Mouse (Mus musculus) hindbrain, embryonic 12.5 days (tissue): ENCODE data around the gene Calr. TPM values are rescaled to one million over a fixed set of nuclear protein-coding genes. Genes with fewer than 3 reads are reported as not detected.
A peak's percentile ranks its signal among the peaks of the same experiment; 100 is the strongest.
"Not testable (repeated sequence)": the region's sequence is repeated elsewhere in the genome, so short reads cannot be mapped to it uniquely, and the experiment has no call there.

Source experiments
- ATAC-seq: fragments of 200-750 bp; cut with Nextera tagmentation; 2 replicates; pipeline ENCODE4 v1.8.0; 2017; ENCODE audit warnings: moderate TSS enrichment; ENCODE audit not compliant: low FRiP score
- H3K27ac ChIP-seq: fragments of 300-500 bp; sonication (generic); 2 replicates; pipeline ENCODE4 v1.5.1; 2016; ENCODE audit warnings: mild to moderate bottlenecking
- H3K27me3 ChIP-seq: fragments of 300-500 bp; sonication (generic); 2 replicates; pipeline ENCODE4 v1.6.1; 2016; ENCODE audit warnings: mild to moderate bottlenecking
- H3K36me3 ChIP-seq: fragments of 300-500 bp; sonication (generic); 2 replicates; pipeline ENCODE4 v1.6.1; 2016; ENCODE audit warnings: mild to moderate bottlenecking
- H3K4me1 ChIP-seq: fragments of 300-500 bp; sonication (generic); 2 replicates; pipeline ENCODE4 v1.6.1; 2016
- H3K4me2 ChIP-seq: fragments of 300-500 bp; sonication (generic); replicated peaks from 2 replicates; pipeline ENCODE4 v1.6.1; 2016; ENCODE audit warnings: mild to moderate bottlenecking
- H3K4me3 ChIP-seq: fragments of 300-500 bp; sonication (generic); 2 replicates; pipeline ENCODE4 v1.5.1; 2016; ENCODE audit warnings: mild to moderate bottlenecking
- H3K9ac ChIP-seq: fragments of 300-500 bp; sonication (generic); 2 replicates; pipeline ENCODE4 v1.6.1; 2016; ENCODE audit warnings: mild to moderate bottlenecking, moderate library complexity
- H3K9me3 ChIP-seq: fragments of 300-500 bp; sonication (generic); replicated peaks from 2 replicates; pipeline ENCODE4 v1.6.1; 2016; ENCODE audit warnings: mild to moderate bottlenecking
- WGBS: fragments of 180-500 bp; shearing (Covaris S2); methylation state at CpG from one replicate; pipeline ENCODE4 v1.1.7; 2016; 5-methylcytosine and 5-hydroxymethylcytosine counted together
- polyA plus RNA-seq: library from polyadenylated mRNA; unstranded; fragments of >200 nt; fragmentation: Nextera tagmentation; extraction: Ambion mirVana; gene quantifications from 2 replicates; pipeline ENCODE4 v1.2.1, GENCODE M21; 2016

Gene Calr
- polyA plus RNA-seq, 1 experiment from 2014 or later: 792 TPM

GRCm38 (mm10) chr8:84832034-84832717 lies 14.6 kb downstream of the Calr start:
- H3K27ac ChIP-seq: peak overlapping the region; percentile 95
- H3K4me2 ChIP-seq: peak overlapping the region; percentile 66
- WGBS: 2% methylated on average over 59 of the region's 59 CpGs
- H3K9me3 ChIP-seq: no peaks in the 10 kb centered on the region
- peaks cover 24% of the 10 kb centered on the region for H3K4me1 ChIP-seq
- H3K36me3 ChIP-seq: peaks cover 33% of the 10 kb centered on the region
- H3K27me3 ChIP-seq: no peaks in the 10 kb centered on the region
- ATAC-seq: peak; percentile 70
- peak overlapping the region; percentile 85 for H3K4me3 ChIP-seq
- H3K9ac ChIP-seq: peak overlapping the region; percentile 96

- H3K9me3 ChIP-seq: no peaks in the 10 kb centered on the region
- peaks cover 27% of the 10 kb centered on the region for H3K36me3 ChIP-seq
- whole genome bisulfite sequencing: 75% methylated on average over 11 of the region's 11 CpGs
- peak within 1 kb of the TSS; percentile 66 for H3K4me2 ChIP-seq
- ATAC-seq: no peak
- H3K27ac ChIP-seq: peak within 1 kb of the TSS; percentile 95
- H3K4me1 ChIP-seq: peaks cover 18% of the 10 kb centered on the region
- no peaks in the 10 kb centered on the region for H3K27me3 ChIP-seq
- peak within 1 kb of the TSS; percentile 85 for H3K4me3 ChIP-seq
- H3K9ac ChIP-seq: peak within 1 kb of the TSS; percentile 96
These were observed 15.2 kb downstream of the Calr start, which contains the start of gene Gadd45gip1 for GRCm38 (mm10) chr8:84831490-84831889. Gene Gadd45gip1, plus strand, starts transcription at chr8:84831522.

- H3K4me2 ChIP-seq, ATAC-seq, H3K36me3 ChIP-seq, H3K27me3 ChIP-seq, H3K9ac ChIP-seq, H3K27ac ChIP-seq, H3K9me3 ChIP-seq, H3K4me3 ChIP-seq: not testable (repeated sequence)
- peaks cover 10% of the 10 kb centered on the region for H3K4me1 ChIP-seq
- 83% methylated on average over 2 of the region's 2 CpGs for WGBS
These were observed 20.2 kb downstream of the Calr start for GRCm38 (mm10) chr8:84826518-84826917.

DNA sequence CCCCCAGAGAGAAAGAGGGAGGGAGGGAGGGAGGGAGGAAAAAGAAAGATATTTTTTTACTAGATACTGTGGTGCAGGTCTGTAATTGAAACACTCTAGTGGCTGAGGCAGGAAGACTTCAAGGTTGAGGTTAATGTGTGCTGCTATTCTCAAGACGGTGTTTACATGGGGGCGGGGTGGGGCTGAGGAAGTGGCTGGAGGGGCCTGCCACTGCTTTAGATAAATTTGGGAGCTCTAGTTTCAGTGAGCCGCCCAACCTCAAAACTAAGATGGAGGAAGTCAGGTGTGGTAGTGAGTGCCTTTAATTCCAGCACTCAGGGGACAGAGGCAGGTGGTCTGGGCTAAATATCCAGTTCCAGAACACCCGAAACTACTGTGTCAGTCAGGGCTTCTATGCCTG lies 21.1 kb downstream of the Calr start:
- Histone ChIP-seq H3K27ac (no peak overlapping the region), H3K4me3 (no peak overlapping the region), H3K4me1 (peaks cover 10% of the 10 kb centered on the region), H3K4me2 (no peak overlapping the region), H3K9me3 (no peaks in the 10 kb centered on the region), H3K9ac (no peak overlapping the region), H3K27me3 (peaks cover 14% of the 10 kb centered on the region), H3K36me3 (no peaks in the 10 kb centered on the region)
- no peak for ATAC-seq
- WGBS: 69% methylated on average over 4 of the region's 4 CpGs

DNA sequence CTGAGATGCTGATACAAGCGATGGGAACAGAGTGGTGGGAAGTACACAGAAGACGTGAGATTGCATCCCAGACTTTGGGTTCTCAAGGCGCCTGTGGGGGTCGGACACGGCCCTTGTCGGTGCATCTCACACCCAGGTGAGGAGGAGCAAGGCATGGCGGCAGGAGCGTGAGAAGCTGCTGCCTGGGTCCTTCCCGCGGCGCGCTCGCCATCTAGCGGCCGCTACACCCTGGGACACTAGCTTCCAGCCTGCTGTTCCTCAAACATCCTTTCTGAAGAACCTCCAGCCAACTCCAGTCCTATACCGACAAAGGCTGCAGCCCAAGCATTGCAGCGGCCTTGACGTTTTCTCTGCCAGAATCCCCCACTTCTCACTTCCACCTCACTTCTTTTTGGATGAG lies 23.1 kb downstream of the Calr start:
- Histone ChIP-seq H3K36me3 (no peaks in the 10 kb centered on the region), H3K9me3 (no peaks in the 10 kb centered on the region), H3K4me3 (0 out of 2 replicates have a peak overlapping the region, but pooled peaks have one; percentile 4), H3K27ac (no peak overlapping the region), H3K9ac (no peak overlapping the region), H3K4me2 (peak overlapping the region; percentile 47), H3K27me3 (peaks cover 14% of the 10 kb centered on the region), H3K4me1 (peaks cover 10% of the 10 kb centered on the region)
- peak; percentile 82 for ATAC-seq
- WGBS: 2% methylated on average over 18 of the region's 18 CpGs

DNA sequence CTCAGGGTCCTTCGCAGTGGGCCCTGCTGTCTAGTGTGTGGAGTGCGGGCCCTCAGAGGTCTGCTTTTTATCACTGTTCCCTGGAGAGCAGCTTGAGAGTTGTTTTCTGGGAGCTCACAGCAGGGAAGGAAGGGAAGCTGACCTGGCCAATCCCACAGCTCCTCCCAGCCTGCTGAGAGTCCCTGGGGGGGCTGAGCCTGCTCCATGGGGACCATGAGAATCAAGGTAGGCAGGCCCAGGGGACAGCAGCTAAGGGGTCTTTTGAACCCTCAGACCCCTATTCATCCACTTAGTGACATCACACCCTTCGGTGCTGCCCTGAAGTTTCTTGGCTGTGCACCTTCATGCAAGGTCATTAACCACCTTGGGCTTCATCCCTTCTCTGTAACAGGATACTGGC lies 24.0 kb downstream of the Calr start, which contains the start of gene Dand5:
TSS of gene Dand5 (minus strand) at position 101 of the 400 bp plus-strand sequence.
- no peak within 1 kb of the TSS for H3K27ac ChIP-seq
- peaks cover 14% of the 10 kb centered on the region for H3K27me3 ChIP-seq
- peaks cover 10% of the 10 kb centered on the region for H3K4me1 ChIP-seq
- H3K9me3 ChIP-seq: no peaks in the 10 kb centered on the region
- H3K9ac ChIP-seq: no peak within 1 kb of the TSS
- H3K4me3 ChIP-seq: 0 out of 2 replicates have a peak within 1 kb of the TSS, but pooled peaks have one; percentile 4
- 22% methylated on average over 3 of the region's 3 CpGs for WGBS
- no peaks in the 10 kb centered on the region for H3K36me3 ChIP-seq
- ATAC-seq: 0 out of 2 replicates have a peak, but pooled peaks have one; percentile 16
- peak within 1 kb of the TSS; percentile 47 for H3K4me2 ChIP-seq

DNA sequence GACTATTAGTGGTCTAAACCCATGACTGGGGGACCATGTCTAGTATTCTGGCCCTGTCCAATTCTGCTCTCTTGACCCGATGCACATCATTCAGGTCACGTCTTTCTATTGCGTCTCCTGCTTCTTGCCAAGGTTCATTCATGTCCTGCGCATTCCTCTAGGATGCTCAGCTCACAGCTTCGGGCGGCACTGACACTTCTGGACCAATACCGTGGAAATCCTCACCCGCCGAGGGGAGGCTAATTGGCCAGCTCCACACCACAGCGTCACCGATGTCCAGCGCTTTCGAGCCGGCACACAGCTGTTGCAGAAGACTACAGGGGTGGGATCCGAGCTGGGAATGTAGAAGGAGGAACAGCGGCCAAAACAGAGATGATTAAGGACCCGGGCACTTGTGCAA lies 30.6 kb downstream of the Calr start:
- no peak for ATAC-seq
- H3K36me3 ChIP-seq: no peaks in the 10 kb centered on the region

DNA sequence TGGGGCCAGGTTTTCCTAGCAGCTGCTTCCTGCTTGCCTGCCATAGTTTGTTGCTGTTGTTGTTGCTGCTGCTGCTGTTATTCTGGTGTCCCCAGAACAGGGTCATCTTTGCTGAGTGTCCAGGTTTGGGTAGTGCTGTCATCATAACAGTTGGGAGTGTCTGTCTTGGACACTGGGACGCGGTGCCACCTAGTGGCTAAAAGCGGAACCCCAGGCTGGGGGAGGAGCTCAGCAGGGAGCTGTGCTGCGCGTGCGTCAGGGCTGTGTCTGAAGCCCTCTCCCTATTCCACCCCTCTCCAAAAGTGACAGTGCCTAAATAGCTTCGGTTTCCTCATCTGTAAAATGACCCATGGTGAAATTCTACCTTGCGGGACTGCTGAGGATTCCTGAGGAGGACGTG lies 31.2 kb downstream of the Calr start:
- H3K4me1 ChIP-seq: peaks cover 41% of the 10 kb centered on the region
- no peak overlapping the region for H3K4me2 ChIP-seq
- H3K27ac ChIP-seq: peak overlapping the region; percentile 68
- peaks cover 42% of the 10 kb centered on the region for H3K27me3 ChIP-seq
- peak; percentile 59; the same call in 1 of the 2 replicates for ATAC-seq
- no peak overlapping the region for H3K9ac ChIP-seq
- H3K36me3 ChIP-seq: no peaks in the 10 kb centered on the region
- no peak overlapping the region for H3K4me3 ChIP-seq
- WGBS: 12% methylated on average over 9 of the region's 9 CpGs
- H3K9me3 ChIP-seq: no peaks in the 10 kb centered on the region

More for the DNA sequence above, 30.6 kb downstream of the Calr start:
- WGBS: 73% methylated on average over 17 of the region's 17 CpGs
- Histone ChIP-seq H3K9me3 (no peaks in the 10 kb centered on the region), H3K9ac (no peak overlapping the region), H3K4me2 (no peak overlapping the region), H3K27ac (no peak overlapping the region), H3K27me3 (peaks cover 45% of the 10 kb centered on the region), H3K4me3 (no peak overlapping the region), H3K4me1 (peaks cover 35% of the 10 kb centered on the region)

GRCm38 (mm10) chr8:84814555-84815441 lies 31.9 kb downstream of the Calr start:
- 36% methylated on average over 19 of the region's 19 CpGs for WGBS
- no peak overlapping the region for H3K4me3 ChIP-seq

GRCm38 (mm10) chr8:84814240-84814554 lies 32.5 kb downstream of the Calr start:
- Histone ChIP-seq H3K4me2 (peak overlapping the region; percentile 22; the same call in 1 of the 2 replicates), H3K4me3 (no peak overlapping the region), H3K27ac (peak overlapping the region; percentile 25; the same call in 1 of the 2 replicates), H3K27me3 (peaks cover 43% of the 10 kb centered on the region), H3K9ac (0 out of 2 replicates have a peak overlapping the region, but pooled peaks have one; percentile 35), H3K36me3 (no peaks in the 10 kb centered on the region), H3K9me3 (no peaks in the 10 kb centered on the region), H3K4me1 (peaks cover 48% of the 10 kb centered on the region)
- peak; percentile 39 for ATAC-seq
- WGBS: 79% methylated on average over 11 of the region's 11 CpGs

More at GRCm38 (mm10) chr8:84814555-84815441, 31.9 kb downstream of the Calr start:
- Histone ChIP-seq H3K27me3 (peaks cover 42% of the 10 kb centered on the region), H3K36me3 (no peaks in the 10 kb centered on the region), H3K9ac (peak overlapping the region; percentile 35), H3K9me3 (no peaks in the 10 kb centered on the region), H3K4me2 (peak overlapping the region; percentile 22), H3K4me1 (peaks cover 42% of the 10 kb centered on the region), H3K27ac (peak overlapping the region; percentile 68)
- peak; percentile 44 for ATAC-seq

DNA sequence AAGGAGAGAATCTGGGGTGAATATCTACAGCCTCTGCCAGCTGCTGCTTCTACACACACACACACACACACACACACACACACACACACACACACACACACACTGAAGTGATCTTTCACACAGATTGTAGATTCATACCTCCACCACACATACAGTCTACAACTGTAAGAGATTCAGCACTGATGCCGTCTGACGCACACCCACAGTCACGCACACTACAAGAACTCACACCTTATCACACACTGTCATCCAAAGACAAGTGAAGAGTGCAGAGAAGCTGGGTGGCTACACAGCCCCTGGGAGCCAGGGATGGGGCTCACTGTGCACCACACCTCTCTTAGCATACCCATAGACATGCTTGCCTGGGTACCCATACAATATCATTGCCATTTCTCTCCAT lies 32.9 kb downstream of the Calr start:
- no peak overlapping the region for H3K9ac ChIP-seq
- WGBS: 81% methylated on average over 3 of the region's 3 CpGs
- H3K27me3 ChIP-seq: peaks cover 47% of the 10 kb centered on the region
- no peak for ATAC-seq
- H3K4me1 ChIP-seq: peaks cover 50% of the 10 kb centered on the region
- H3K9me3 ChIP-seq: no peaks in the 10 kb centered on the region
- no peak overlapping the region for H3K4me3 ChIP-seq
- H3K4me2 ChIP-seq: no peak overlapping the region
- H3K27ac ChIP-seq: peak overlapping the region; percentile 25
- H3K36me3 ChIP-seq: no peaks in the 10 kb centered on the region

GRCm38 (mm10) chr8:84813059-84813458 lies 33.7 kb downstream of the Calr start:
- Histone ChIP-seq H3K4me2 (no peak overlapping the region), H3K27ac (0 out of 2 replicates have a peak overlapping the region, but pooled peaks have one; percentile 25), H3K9ac (no peak overlapping the region), H3K27me3 (peaks cover 54% of the 10 kb centered on the region), H3K9me3 (no peaks in the 10 kb centered on the region), H3K4me1 (peaks cover 50% of the 10 kb centered on the region), H3K4me3 (no peak overlapping the region), H3K36me3 (no peaks in the 10 kb centered on the region)
- no peak for ATAC-seq
- WGBS: 2% methylated on average over 5 of the region's 5 CpGs
